Mouse (Mus musculus): ENCODE measurements around the gene Ptgfr. TPM values are rescaled to one million over a fixed set of nuclear protein-coding genes. Genes with fewer than 3 reads are reported as not detected.

The Ptgfr gene
- polyA plus RNA-seq, 1 experiment from 2014 or later: 0.09 TPM

Other genes with a start within 250 kb of the Ptgfr start
- gene Ifi44, start 87.7 kb downstream of the Ptgfr start, polyA plus RNA-seq (2015; fragmentation: Nextera tagmentation; extraction: Ambion mirVana): 0.22 and 0.29 TPM in 2 replicates
- gene Ifi44l, start 74.7 kb downstream of the Ptgfr start, polyA plus RNA-seq (2015; fragmentation: Nextera tagmentation; extraction: Ambion mirVana): not detected in 2 replicates